Mouse (Mus musculus) small intestine, adult 2 months (tissue): ENCODE measurements around the gene Matk. TPM values are rescaled to one million over a fixed set of nuclear protein-coding genes. Genes with fewer than 3 reads are reported as not detected.

Experiments used
- H3K27ac ChIP-seq: fragments of 200-500 bp; 2 replicates; pipeline ENCODE4 v1.5.1; 2012; ENCODE audit warnings: low read depth, low read length, control low read depth, inconsistent platforms; ENCODE audit not compliant: insufficient read depth
- H3K27me3 ChIP-seq: fragments of 200-500 bp; 2 replicates; pipeline ENCODE4 v1.6.1; 2012; ENCODE audit warnings: mild to moderate bottlenecking, moderate library complexity, low read length, inconsistent platforms; ENCODE audit not compliant: control insufficient read depth, insufficient read depth
- H3K36me3 ChIP-seq: fragments of 200-500 bp; 2 replicates; pipeline ENCODE4 v1.6.1; 2012; ENCODE audit warnings: mild to moderate bottlenecking, low read length, control low read depth, inconsistent platforms; ENCODE audit not compliant: control insufficient read depth, insufficient read depth
- H3K4me1 ChIP-seq: fragments of 200-500 bp; 2 replicates; pipeline ENCODE4 v1.6.1; 2012; ENCODE audit warnings: low read length, inconsistent platforms, mixed read lengths; ENCODE audit not compliant: control insufficient read depth, insufficient read depth, insufficient read length
- H3K4me3 ChIP-seq: fragments of 200-500 bp; 2 replicates; pipeline ENCODE4 v1.5.1; 2012; ENCODE audit warnings: low read depth, mild to moderate bottlenecking, control low read depth, inconsistent platforms, low read length, moderate library complexity
- CTCF ChIP-seq: fragments of 200-500 bp; IDR thresholded peaks from 2 replicates; pipeline ENCODE4 v1.5.1; 2012; ENCODE audit warnings: low read depth, mild to moderate bottlenecking, control low read depth, inconsistent platforms, low read length, moderate library complexity, mixed read lengths; ENCODE audit not compliant: insufficient replicate concordance, insufficient read length; ENCODE audit errors: extremely low read depth
- POLR2A ChIP-seq: fragments of 200-500 bp; IDR thresholded peaks from 2 replicates; pipeline ENCODE4 v1.6.1; 2012; ENCODE audit warnings: low read depth, mild to moderate bottlenecking, control low read depth, inconsistent platforms, low read length, moderate library complexity
- WGBS: fragments of 180-500 bp; shearing (Covaris S2); methylation state at CpG from one replicate; pipeline ENCODE4 v1.1.7; 2018; 5-methylcytosine and 5-hydroxymethylcytosine counted together
- polyA plus RNA-seq: library from polyadenylated mRNA; depleted of rRNA; stranded (reverse); fragments of >200 nt; gene quantifications from 2 replicates; pipeline ENCODE4 v1.2.3, GENCODE M21; 2012

Gene Matk
- polyA plus RNA-seq, 1 experiment, result 13.0 TPM

- Histone ChIP-seq H3K4me3 (peak overlapping the region; percentile 52), H3K4me1 (peaks cover 2% of the 10 kb centered on the region; the same call in 1 of the 2 replicates), H3K27ac (no peak overlapping the region), H3K27me3 (peaks cover 18% of the 10 kb centered on the region), H3K36me3 (no peaks in the 10 kb centered on the region)
- WGBS, result 1% methylated on average over 62 of the region's 62 CpGs
- TF ChIP-seq CTCF (no peak), POLR2A (0 out of 2 replicates have a peak, but pooled peaks have one; percentile 24)
Measured at GRCm38 (mm10) chr10:81257158-81258039, 4.7 kb downstream of the Matk start.

GRCm38 (mm10) chr10:81259225-81259884 lies 6.6 kb downstream of the Matk start:
- Histone ChIP-seq H3K4me1 (peaks cover 2% of the 10 kb centered on the region; the same call in 1 of the 2 replicates), H3K27me3 (peaks cover 7% of the 10 kb centered on the region), H3K36me3 (peaks cover 3% of the 10 kb centered on the region; the same call in 1 of the 2 replicates), H3K27ac (no peak overlapping the region), H3K4me3 (no peak overlapping the region)
- WGBS, result 46% methylated on average over 21 of the region's 21 CpGs
- no peak for TF ChIP-seq CTCF
- no peak for TF ChIP-seq POLR2A

- Histone ChIP-seq H3K4me1 (peaks cover 4% of the 10 kb centered on the region; the same call in 1 of the 2 replicates), H3K27me3 (peaks cover 7% of the 10 kb centered on the region), H3K4me3 (no peak overlapping the region), H3K27ac (no peak overlapping the region), H3K36me3 (peaks cover 4% of the 10 kb centered on the region; the same call in 1 of the 2 replicates)
- no peak for TF ChIP-seq CTCF
- no peak for TF ChIP-seq POLR2A
- 90% methylated on average over 4 of the region's 4 CpGs for WGBS
Measured at GRCm38 (mm10) chr10:81261025-81261424, 8.3 kb downstream of the Matk start.

GRCm38 (mm10) chr10:81265540-81265939 lies 12.8 kb downstream of the Matk start:
- H3K27me3 ChIP-seq, result no peaks in the 10 kb centered on the region
- H3K36me3 ChIP-seq, result peaks cover 4% of the 10 kb centered on the region; the same call in 1 of the 2 replicates
- TF ChIP-seq CTCF (no peak), POLR2A (no peak)
- WGBS, result 98% methylated on average over 8 of the region's 8 CpGs
- no peak overlapping the region for H3K4me3 ChIP-seq
- H3K4me1 ChIP-seq, result peaks cover 12% of the 10 kb centered on the region
- H3K27ac ChIP-seq, result no peak overlapping the region

- WGBS, result under 1% methylated on average over 48 of the region's 48 CpGs
- Histone ChIP-seq H3K36me3 (peaks cover 12% of the 10 kb centered on the region), H3K27ac (peak within 1 kb of the TSS; percentile 82), H3K27me3 (no peaks in the 10 kb centered on the region), H3K4me3 (peak within 1 kb of the TSS; percentile 75), H3K4me1 (peaks cover 12% of the 10 kb centered on the region)
- TF ChIP-seq CTCF (no peak), POLR2A (peak; percentile 30)
Measured at GRCm38 (mm10) chr10:81266211-81267105, 13.7 kb downstream of the Matk start, which contains the start of the genes Mrpl54 and Apba3. Gene Mrpl54, minus strand, starts transcription at chr10:81266934. Gene Apba3, plus strand, starts transcription at chr10:81266960.

- Histone ChIP-seq H3K27ac (peak overlapping the region; percentile 84), H3K27me3 (no peaks in the 10 kb centered on the region), H3K36me3 (peaks cover 28% of the 10 kb centered on the region), H3K4me3 (peak overlapping the region; percentile 89), H3K4me1 (peaks cover 12% of the 10 kb centered on the region)
- no peak for TF ChIP-seq CTCF
- peak; percentile 95 for TF ChIP-seq POLR2A
- WGBS, result under 1% methylated on average over 23 of the region's 23 CpGs
Measured at GRCm38 (mm10) chr10:81268056-81268455, 15.3 kb downstream of the Matk start.
